ENCODE assay signal across 23 mouse cellular contexts in genomic region chr4:13174426-13174825, GRCm38 (mm10).
DNase-seq lines count a peak whose midpoint lies in the region; ATAC-seq and TF ChIP-seq lines count a peak whose summit lies in the region.
"Had no signal": no experiment of that assay in that cellular context is flagged by ENCODE, and none has a peak within 500 bp of the region (broad histone marks: within the 10 kb centered on the region; RNA-seq: fewer than 3 reads in every experiment).

No protein-coding gene starts in this region.

- no peaks in the 10 kb centered on the region for H3K36me3 ChIP-seq in forebrain, embryonic 14.5 days (ENCODE audit: control insufficient read depth, insufficient read depth, low read length)
- no peaks in the 10 kb centered on the region for H3K36me3 ChIP-seq in forebrain, embryonic 10.5 days (replicated peaks)
- H3K36me3 ChIP-seq in forebrain, embryonic 16.5 days (ENCODE audit: control insufficient read depth, insufficient read depth) = no peaks in the 10 kb centered on the region
- H3K36me3 ChIP-seq in forebrain, embryonic 12.5 days (replicated peaks) = no peaks in the 10 kb centered on the region
- no peaks in the 10 kb centered on the region for H3K36me3 ChIP-seq in forebrain, postnatal 0 days (ENCODE audit: insufficient read depth)
- H3K36me3 ChIP-seq in forebrain, embryonic 15.5 days = no peaks in the 10 kb centered on the region
- H3K36me3 ChIP-seq: G1E had no signal

- H3K4me2 ChIP-seq in forebrain, embryonic 14.5 days (ENCODE audit: low read length) = no peak overlapping the region
- H3K4me2 ChIP-seq in forebrain, embryonic 16.5 days (ENCODE audit: low read length) = no peak overlapping the region
- no peak overlapping the region for H3K4me2 ChIP-seq in forebrain, embryonic 12.5 days
- H3K4me2 ChIP-seq in forebrain, postnatal 0 days (ENCODE audit: low read depth) = no peak overlapping the region
- H3K4me2 ChIP-seq in forebrain, embryonic 15.5 days (replicated peaks) = no peak overlapping the region

- no peak overlapping the region for H3K27ac ChIP-seq in forebrain, embryonic 14.5 days (ENCODE audit: low read depth, low read length)
- H3K27ac ChIP-seq in forebrain, embryonic 10.5 days = no peak overlapping the region
- H3K27ac ChIP-seq in forebrain, embryonic 16.5 days (ENCODE audit: low read length) = no peak overlapping the region
- no peak overlapping the region for H3K27ac ChIP-seq in forebrain, embryonic 12.5 days
- no peak overlapping the region for H3K27ac ChIP-seq in forebrain, postnatal 0 days (ENCODE audit: low read depth, low read length)
- H3K27ac ChIP-seq in forebrain, embryonic 15.5 days (replicated peaks) = no peak overlapping the region

- no peaks in the 10 kb centered on the region for H3K4me1 ChIP-seq in forebrain, embryonic 14.5 days (ENCODE audit: control insufficient read depth, insufficient read depth, low read length)
- H3K4me1 ChIP-seq in forebrain, embryonic 10.5 days = no peaks in the 10 kb centered on the region
- peaks cover 4% of the 10 kb centered on the region; the same call in 1 of the 2 replicates for H3K4me1 ChIP-seq in forebrain, embryonic 16.5 days (replicated peaks; ENCODE audit: control insufficient read depth, insufficient read depth, low read length)
- peaks cover 4% of the 10 kb centered on the region; the same call in 1 of the 2 replicates for H3K4me1 ChIP-seq in forebrain, embryonic 12.5 days
- H3K4me1 ChIP-seq in forebrain, postnatal 0 days (ENCODE audit: insufficient read depth) = no peaks in the 10 kb centered on the region
- peaks cover 9% of the 10 kb centered on the region for H3K4me1 ChIP-seq in forebrain, embryonic 15.5 days

- H3K4me3 ChIP-seq in forebrain, embryonic 14.5 days (ENCODE audit: low read depth, low read length) = no peak overlapping the region
- H3K4me3 ChIP-seq in forebrain, embryonic 10.5 days = no peak overlapping the region
- no peak overlapping the region for H3K4me3 ChIP-seq in forebrain, embryonic 16.5 days (replicated peaks; ENCODE audit: low read length)
- no peak overlapping the region for H3K4me3 ChIP-seq in forebrain, embryonic 12.5 days (replicated peaks)
- H3K4me3 ChIP-seq in forebrain, postnatal 0 days (ENCODE audit: low read depth, low read length) = no peak overlapping the region
- H3K4me3 ChIP-seq in forebrain, embryonic 15.5 days = no peak overlapping the region

- no peaks in the 10 kb centered on the region for H3K27me3 ChIP-seq in forebrain, embryonic 14.5 days (replicated peaks; ENCODE audit: control insufficient read depth, insufficient read depth, low read length)
- no peaks in the 10 kb centered on the region for H3K27me3 ChIP-seq in forebrain, embryonic 10.5 days (ENCODE audit: poor library complexity, severe bottlenecking)
- H3K27me3 ChIP-seq in forebrain, embryonic 16.5 days (replicated peaks; ENCODE audit: control insufficient read depth, insufficient read depth, low read length) = no peaks in the 10 kb centered on the region
- H3K27me3 ChIP-seq in forebrain, embryonic 12.5 days = no peaks in the 10 kb centered on the region
- H3K27me3 ChIP-seq in forebrain, postnatal 0 days (ENCODE audit: insufficient read depth, low read length) = no peaks in the 10 kb centered on the region
- no peaks in the 10 kb centered on the region for H3K27me3 ChIP-seq in forebrain, embryonic 15.5 days
- H3K27me3 ChIP-seq: CH12.LX, Patski had no signal

- TF ChIP-seq CTCF in forebrain, postnatal 0 days (IDR thresholded peaks at IDR 0.05; ENCODE audit: low read depth) = no peak
- no peak for TF ChIP-seq CTCF in brain, embryonic 14.5 days (IDR thresholded peaks at IDR 0.05; ENCODE audit: borderline replicate concordance, extremely low read depth, insufficient read depth, insufficient read length)

- no peak; the same call in 1 of the 2 replicates for ATAC-seq in forebrain, embryonic 14.5 days
- peak; percentile 45; the same call in 1 of the 2 replicates for ATAC-seq in forebrain, embryonic 16.5 days
- ATAC-seq in forebrain, embryonic 12.5 days (ENCODE audit: low FRiP score) = no peak
- 0 out of 2 replicates have a peak, but pooled peaks have one; percentile 34 for ATAC-seq in forebrain, postnatal 0 days
- no peak for ATAC-seq in forebrain, embryonic 15.5 days (replicated peaks)
- ATAC-seq: activated CD4-positive, CD25-positive, alpha-beta regulatory T cell, adult 4 months; CD4-positive, CD25-positive, alpha-beta regulatory T cell, adult 4 months; Patski had no signal

- TF ChIP-seq POLR2A in brain, embryonic 14.5 days (IDR thresholded peaks at IDR 0.05; ENCODE audit: borderline replicate concordance, extremely low read depth, insufficient read depth, insufficient read length, poor library complexity, severe bottlenecking) = no peak

- H3K9ac ChIP-seq in forebrain, embryonic 14.5 days (ENCODE audit: low read length) = no peak overlapping the region
- no peak overlapping the region for H3K9ac ChIP-seq in forebrain, embryonic 16.5 days (replicated peaks; ENCODE audit: low read depth, low read length)
- H3K9ac ChIP-seq in forebrain, embryonic 12.5 days = no peak overlapping the region
- no peak overlapping the region for H3K9ac ChIP-seq in forebrain, postnatal 0 days
- H3K9ac ChIP-seq in forebrain, embryonic 15.5 days (replicated peaks) = no peak overlapping the region

- WGBS in forebrain, embryonic 14.5 days = 90% methylated on average over 1 of the region's 1 CpGs
- 97% methylated on average over 1 of the region's 1 CpGs for WGBS in forebrain, embryonic 10.5 days
- 92% methylated on average over 1 of the region's 1 CpGs for WGBS in forebrain, embryonic 16.5 days
- WGBS in forebrain, embryonic 12.5 days = 97% methylated on average over 1 of the region's 1 CpGs
- WGBS in forebrain, postnatal 0 days = 88% methylated on average over 1 of the region's 1 CpGs
- WGBS in forebrain, embryonic 15.5 days = 83% methylated on average over 1 of the region's 1 CpGs

- peak; percentile 57 for DNase-seq in forebrain, embryonic 14.5 days (ENCODE audit: low spot score)
- DNase-seq in forebrain, embryonic 10.5 days (ENCODE audit: extremely low spot score, low spot score) = no peak
- DNase-seq in forebrain, postnatal 0 days = no peak
- DNase-seq in brain, embryonic 14.5 days (ENCODE audit: low read depth) = peak; percentile 62
- no peak for DNase-seq in layer of hippocampus, adult 9-11 months
- DNase-seq: adrenal gland, adult 2 months; adrenal gland, adult 8-10 months; adrenal gland, postnatal 10 days; adrenal gland, postnatal 14 days; adrenal gland, postnatal 25 days; adrenal gland, postnatal 36 days; B cell, adult 2 months; cerebellum, adult 11 months; cerebellum, adult 11-12 months; cerebellum, adult 18-20 months had no signal

- H3K9me3 ChIP-seq in forebrain, embryonic 14.5 days (replicated peaks; ENCODE audit: control insufficient read depth, low read length) = no peaks in the 10 kb centered on the region
- no peaks in the 10 kb centered on the region for H3K9me3 ChIP-seq in forebrain, embryonic 10.5 days
- H3K9me3 ChIP-seq in forebrain, embryonic 16.5 days (ENCODE audit: control insufficient read depth, low read length) = no peaks in the 10 kb centered on the region
- no peaks in the 10 kb centered on the region for H3K9me3 ChIP-seq in forebrain, embryonic 12.5 days
- H3K9me3 ChIP-seq in forebrain, postnatal 0 days (ENCODE audit: low read length) = no peaks in the 10 kb centered on the region
- H3K9me3 ChIP-seq in forebrain, embryonic 15.5 days = no peaks in the 10 kb centered on the region
- H3K9me3 ChIP-seq: G1E had no signal

Comparison
In these comparisons a context has a peak if more than half of its experiments do, and no peak if none do; other contexts are left out.
1. ATAC-seq: peak in forebrain, embryonic 16.5 days (single experiment) and forebrain, postnatal 0 days (single experiment); none in forebrain, embryonic 14.5 days (single experiment), forebrain, embryonic 12.5 days (single experiment) and forebrain, embryonic 15.5 days (single experiment).
2. DNase-seq: peak in forebrain, embryonic 14.5 days (single experiment) and brain, embryonic 14.5 days (single experiment); none in forebrain, embryonic 10.5 days (single experiment), forebrain, postnatal 0 days (single experiment) and layer of hippocampus, adult 9-11 months (single experiment).